Mouse (Mus musculus) gastrocnemius, adult 8-10 months (tissue): ENCODE measurements around the gene C1qtnf3. TPM values are rescaled to one million over a fixed set of nuclear protein-coding genes. Genes with fewer than 3 reads are reported as not detected.
"Not testable (repeated sequence)": the region's sequence is repeated elsewhere in the genome, so short reads cannot be mapped to it uniquely, and the experiment has no call there.

Experiments used
- DNase-seq, 2 experiments: peaks; one replicate each; pipeline ENCODE4 v3.0.0; 2022; ENCODE audit warnings: low spot score in 2 of 2
- total RNA-seq, 4 experiments: library from RNA; stranded (reverse); gene quantifications; 2 replicates each; pipeline ENCODE4 v1.2.4; 2022

C1qtnf3 gene
- total RNA-seq, 4 experiments from 2014 or later: 0.21 to 0.45 (median 0.24) TPM; not detected in 1

DNA sequence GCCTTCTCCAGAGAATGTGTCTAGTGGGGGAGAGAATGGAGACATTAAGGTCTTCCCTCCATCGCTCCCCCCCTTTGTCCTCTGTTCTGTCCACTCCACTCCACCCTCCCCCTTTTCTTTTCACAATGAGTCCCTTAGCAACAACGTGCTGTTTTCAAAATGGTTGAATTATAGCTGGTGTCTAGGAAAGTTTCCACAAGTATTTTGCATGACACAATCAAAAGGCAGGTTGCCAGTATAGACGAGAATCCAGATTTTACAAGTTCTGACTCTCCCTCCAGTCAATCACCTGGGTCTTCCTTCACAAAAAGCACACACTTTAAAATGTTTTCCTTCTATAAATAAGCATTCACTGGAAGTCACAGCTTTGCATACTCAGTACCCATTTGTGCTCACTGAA lies 4.6 kb downstream of the C1qtnf3 start:
- DNase-seq: no peak

DNA sequence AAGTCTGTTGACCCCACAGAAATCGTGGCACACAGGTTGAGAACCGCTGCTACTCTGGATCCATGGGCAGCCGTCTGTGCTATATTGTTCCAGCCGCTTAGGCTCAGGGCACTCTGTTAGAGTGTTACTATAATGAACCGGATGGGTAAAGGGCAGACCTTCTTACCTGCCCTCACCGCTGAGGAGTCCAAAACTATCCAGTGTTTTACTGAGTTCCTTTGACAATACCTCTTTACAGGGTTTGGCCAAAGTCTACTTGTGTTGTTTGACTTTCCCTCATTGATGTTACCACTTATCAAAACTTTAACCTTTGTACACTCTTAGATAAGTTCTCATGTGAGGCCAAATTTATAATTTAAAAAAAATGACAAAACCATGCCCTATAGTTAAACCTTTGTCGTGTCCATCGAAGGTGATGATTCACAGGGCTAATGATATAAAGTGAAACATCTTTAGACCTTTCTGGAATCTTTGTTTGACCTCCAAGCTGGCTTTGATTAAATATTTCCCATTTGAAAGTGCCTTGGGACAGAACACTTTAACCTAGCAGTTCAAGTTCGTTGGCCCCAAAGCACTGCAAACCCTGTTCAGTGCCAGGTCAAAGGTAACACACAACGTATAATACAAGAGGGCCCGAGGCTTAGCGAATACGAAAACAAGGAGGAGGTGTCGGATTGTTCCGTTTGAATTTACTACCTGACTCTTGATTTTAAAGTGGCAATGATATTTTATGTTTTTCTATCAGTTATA lies 7.3 kb downstream of the C1qtnf3 start:
- DNase-seq: no peak

DNA sequence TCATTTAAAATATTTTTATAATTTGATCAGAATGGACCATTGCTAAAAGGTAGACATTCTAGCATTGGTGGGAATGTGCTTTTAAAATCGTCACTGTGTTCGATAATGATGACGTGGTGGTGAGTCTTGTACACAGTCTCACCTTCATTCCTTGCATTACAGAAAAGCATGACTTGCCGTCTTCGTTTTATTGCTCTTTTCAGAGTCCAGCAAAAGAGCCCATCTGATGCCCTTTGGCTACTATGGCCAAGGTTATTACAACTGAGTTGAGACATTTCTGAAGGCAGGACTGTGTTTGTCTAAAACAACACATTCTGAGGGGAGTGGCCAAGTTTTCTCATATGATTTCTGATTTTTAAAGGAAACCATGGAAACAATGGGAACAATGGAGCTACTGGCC lies 8.1 kb downstream of the C1qtnf3 start:
- no peak for DNase-seq

GRCm38 (mm10) chr15:10962601-10963000 lies 10.5 kb downstream of the C1qtnf3 start:
- no peak for DNase-seq

GRCm38 (mm10) chr15:10969439-10969838 lies 17.3 kb downstream of the C1qtnf3 start:
- DNase-seq: no peak

DNA sequence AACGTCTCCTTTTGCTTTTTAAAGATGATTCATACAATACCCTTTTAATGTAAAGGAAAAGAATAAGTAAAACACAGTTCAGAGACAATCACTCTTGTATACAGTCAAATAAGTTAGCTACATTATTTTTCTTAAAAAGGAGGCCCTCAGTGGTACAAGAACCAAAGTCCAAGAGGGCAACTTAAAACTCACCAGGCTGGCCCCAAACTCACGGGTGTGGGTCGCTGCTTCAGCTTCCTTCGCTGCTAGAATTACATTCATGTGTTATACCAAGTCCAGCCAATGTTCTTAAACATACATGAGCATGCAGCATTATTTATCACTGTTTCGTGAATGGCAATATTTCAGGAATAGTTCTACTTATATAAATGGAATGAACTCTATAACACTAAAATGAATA lies 18.6 kb downstream of the C1qtnf3 start:
- no peak for DNase-seq

- DNase-seq: no peak
These were observed 25.0 kb downstream of the C1qtnf3 start for GRCm38 (mm10) chr15:10977151-10977550.

DNA sequence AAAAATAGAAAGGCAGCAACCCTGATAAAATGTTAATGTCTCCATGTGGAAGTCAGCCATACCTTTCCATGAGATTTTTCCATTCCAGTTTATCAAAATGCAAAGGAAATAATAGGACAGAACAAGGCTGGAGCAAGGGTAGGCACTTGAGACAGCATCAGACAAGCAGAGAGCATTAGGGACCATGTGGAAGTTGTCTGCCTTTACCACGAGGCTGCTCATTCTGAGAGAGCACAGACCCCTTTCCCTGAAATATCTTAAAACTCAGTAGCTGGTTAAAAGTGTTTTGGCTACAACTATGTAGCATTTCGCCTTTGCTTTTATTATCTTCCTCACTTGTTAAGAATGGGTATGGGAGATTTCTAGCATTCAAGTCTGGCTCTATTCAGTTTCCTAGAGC lies 28.6 kb downstream of the C1qtnf3 start:
- no peak for DNase-seq

- DNase-seq: peak; percentile 86 to 90
These were observed 29.4 kb downstream of the C1qtnf3 start, which contains the start of gene Amacr for GRCm38 (mm10) chr15:10981377-10982063. Gene Amacr (plus strand): TSS chr15:10981756.

DNA sequence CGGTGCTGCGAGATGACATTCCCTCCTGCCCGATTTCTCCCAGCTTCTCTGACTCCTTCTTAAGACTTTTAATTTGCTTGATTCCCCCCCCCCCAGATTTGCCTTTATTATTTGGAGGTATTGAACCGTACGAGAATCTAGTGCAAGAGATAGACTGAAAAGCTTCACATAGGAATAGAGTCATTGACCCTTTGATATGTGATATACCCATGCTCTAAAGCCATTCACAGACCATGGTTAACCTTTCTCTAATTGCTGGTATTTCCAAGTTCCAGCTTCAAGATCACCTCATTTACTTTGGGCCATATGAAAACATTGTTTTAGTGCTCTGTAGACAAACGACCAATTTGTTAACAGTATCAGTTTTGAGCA lies 29.9 kb downstream of the C1qtnf3 start:
- DNase-seq: no peak

GRCm38 (mm10) chr15:10985756-10986155 lies 33.6 kb downstream of the C1qtnf3 start:
- DNase-seq: no peak

- not testable (repeated sequence) for DNase-seq
These were observed 34.3 kb downstream of the C1qtnf3 start for GRCm38 (mm10) chr15:10986477-10986876.

DNA sequence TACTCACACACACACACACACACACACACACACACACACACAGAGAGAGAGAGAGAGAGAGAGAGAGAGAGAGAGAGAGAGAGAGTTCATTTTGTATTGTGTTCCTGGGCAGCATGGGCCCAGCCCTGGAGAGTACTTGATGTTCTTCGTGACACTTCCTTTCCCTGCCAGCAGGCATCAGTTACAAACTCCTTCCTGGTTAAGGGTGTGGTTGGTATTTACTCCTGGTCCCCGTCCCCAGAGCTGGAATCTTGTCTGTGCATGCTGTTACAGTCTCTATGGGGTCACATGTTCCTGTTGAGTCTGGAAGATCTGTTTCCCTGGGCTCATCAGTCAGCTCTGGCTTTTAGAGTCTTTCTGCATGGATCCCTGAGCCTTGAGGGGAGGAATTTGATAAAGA lies 38.3 kb downstream of the C1qtnf3 start:
- peak in 1 of 2 experiments; percentile 9 for DNase-seq

GRCm38 (mm10) chr15:10991566-10991965 lies 39.4 kb downstream of the C1qtnf3 start:
- no peak for DNase-seq

- no peak for DNase-seq
These were observed 47.7 kb downstream of the C1qtnf3 start for GRCm38 (mm10) chr15:10999832-11000231.

DNA sequence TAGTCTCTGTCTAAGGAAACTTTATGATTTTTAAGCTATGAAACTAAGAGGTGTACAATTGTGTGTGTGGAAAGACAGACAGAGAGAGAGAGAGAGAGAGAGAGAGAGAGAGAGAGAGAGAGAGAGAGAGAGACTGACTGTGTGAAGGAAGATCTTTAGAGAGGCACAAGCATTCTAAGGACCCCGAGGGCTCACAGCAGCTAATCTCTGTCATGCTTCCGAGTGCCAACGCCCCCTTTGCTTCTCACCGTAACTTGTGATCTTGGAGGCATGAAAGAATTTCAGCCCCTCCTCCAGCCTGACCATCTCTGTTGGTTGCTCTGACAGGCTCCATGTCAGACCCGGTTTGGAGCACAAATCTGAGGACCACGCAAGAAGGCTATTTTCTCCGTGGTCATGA lies 48.3 kb downstream of the C1qtnf3 start, which contains the start of gene Slc45a2:
Gene Slc45a2 (plus strand): TSS at position 301 of the 400 bp plus-strand sequence.
- DNase-seq: no peak

- no peak for DNase-seq
These were observed 51.7 kb downstream of the C1qtnf3 start for GRCm38 (mm10) chr15:11003791-11004190.

GRCm38 (mm10) chr15:11004646-11005045 lies 52.5 kb downstream of the C1qtnf3 start:
- no peak for DNase-seq

DNA sequence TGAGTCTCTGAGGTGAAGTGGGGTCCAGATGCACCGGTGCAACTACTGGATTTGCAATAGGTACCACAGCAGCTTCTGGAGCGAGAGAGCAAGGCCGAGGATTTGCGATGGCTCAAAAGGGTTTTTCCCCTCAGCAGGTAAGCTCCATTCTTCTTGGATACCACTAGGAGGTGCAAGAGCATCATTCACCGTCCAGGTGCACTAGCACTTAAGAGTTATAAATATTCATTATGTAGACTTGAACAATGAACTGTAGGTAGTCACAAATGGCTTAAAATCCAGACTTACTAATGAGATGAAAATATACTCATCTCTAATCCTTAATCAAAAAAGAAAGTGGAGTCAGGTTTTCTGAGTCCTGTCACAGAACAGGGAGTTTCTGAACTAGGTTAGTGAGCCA lies 56.6 kb downstream of the C1qtnf3 start:
- no peak for DNase-seq

- no peak for DNase-seq
These were observed 58.9 kb downstream of the C1qtnf3 start for GRCm38 (mm10) chr15:11010976-11011548.

DNA sequence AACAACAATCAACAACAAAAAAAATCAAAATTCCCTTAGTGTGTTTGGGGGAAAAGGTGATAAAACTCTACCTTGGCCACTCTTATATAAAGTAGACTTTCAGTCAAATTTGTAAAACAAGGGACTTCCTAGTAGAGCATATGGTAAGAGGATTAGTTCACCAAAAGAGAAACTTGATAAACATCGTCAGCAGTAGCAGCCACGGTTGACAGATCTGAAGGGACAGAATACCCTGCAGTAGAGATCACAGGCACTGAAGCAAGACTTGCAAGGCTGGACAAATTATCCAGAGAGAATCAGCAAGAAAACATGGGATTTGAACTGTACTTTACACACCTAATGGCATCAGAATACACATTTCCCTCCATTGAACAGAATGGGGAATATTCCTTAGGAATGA lies 62.8 kb downstream of the C1qtnf3 start:
- no peak for DNase-seq

DNA sequence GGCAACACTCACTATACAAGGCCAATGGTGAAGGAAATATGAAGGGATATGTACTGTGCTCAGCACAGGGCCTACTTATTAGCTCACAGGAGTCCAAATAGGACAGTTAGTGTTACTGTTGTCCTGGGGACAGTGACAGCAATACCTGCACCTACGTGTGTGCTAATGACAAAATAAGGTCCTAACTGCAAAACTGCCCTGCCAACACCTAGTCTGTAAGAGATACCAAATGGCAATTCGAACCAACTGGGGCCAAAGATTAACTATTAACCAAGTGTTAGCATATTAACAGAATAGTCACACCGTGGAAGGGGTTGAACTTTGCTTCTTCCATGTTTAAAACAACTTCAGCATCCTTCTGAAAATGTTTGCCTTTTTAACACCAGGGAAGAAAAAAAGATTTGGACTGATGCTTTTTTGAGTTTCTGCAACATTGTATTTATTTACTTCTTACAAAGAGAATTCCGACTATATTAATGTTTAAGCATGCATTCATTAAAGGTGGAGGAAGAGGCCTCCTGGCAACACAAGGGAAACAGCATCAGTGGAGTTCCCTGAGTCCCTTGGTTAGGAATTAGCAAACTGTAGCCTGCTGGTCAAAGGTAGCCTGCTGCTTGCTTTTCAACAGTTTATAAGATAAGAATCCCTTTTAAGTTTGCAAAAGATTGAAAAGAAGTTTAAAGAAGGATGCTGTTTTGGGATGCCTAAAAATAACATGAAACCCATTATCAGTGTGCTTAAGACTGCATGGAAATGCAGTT lies 74.8 kb downstream of the C1qtnf3 start:
- DNase-seq: no peak
